Mouse (Mus musculus) liver, postnatal 0 days (tissue): ENCODE measurements at regions not wholly inside any gene's neighbourhood (a gene's known extent, or its start where the extent isn't known, plus 50 kb on each side); places are given as distances from the start of the nearest gene placed in this dataset.

Experiments
- CTCF ChIP-seq: sonication (generic); IDR thresholded peaks from 2 replicates; pipeline ENCODE4 v1.5.1; 2016; ENCODE audit warnings: antibody characterized with exemption, low read depth
- EP300 ChIP-seq: IDR thresholded peaks from 2 replicates; pipeline ENCODE4 v1.6.1; 2016; ENCODE audit warnings: antibody characterized with exemption, low read depth, mild to moderate bottlenecking

DNA sequence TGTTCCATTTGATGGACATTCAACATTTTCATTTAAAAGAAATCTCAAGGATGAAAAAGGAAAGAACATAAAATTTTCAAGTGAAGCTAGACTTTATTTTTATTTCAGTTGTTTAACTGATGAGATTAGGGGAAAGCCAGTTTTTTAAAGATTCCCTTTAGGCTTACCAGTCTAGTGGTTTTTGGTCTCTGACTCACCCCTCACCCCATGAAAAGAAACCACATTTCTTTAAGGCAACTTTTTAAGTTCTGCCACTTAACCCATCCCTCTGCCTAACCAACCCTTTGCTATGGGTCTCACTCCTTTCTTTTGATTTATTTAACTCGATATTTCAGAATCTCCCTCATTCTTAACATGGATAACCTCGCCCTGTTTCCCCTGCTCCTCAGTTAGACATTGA is 388.1 kb upstream of the Mef2c start:
- TF ChIP-seq CTCF (no peak), EP300 (no peak)
